Mouse (Mus musculus): ENCODE results near the gene Rubcnl. TPM values are rescaled to one million over a fixed set of nuclear protein-coding genes. Genes with fewer than 3 reads are reported as not detected.
A peak's percentile ranks its signal among the peaks of the same experiment; 100 is the strongest.

Rubcnl gene
- polyA plus RNA-seq, 1 experiment = 0.91 TPM

- peak overlapping the region; percentile 61 for H3K27ac ChIP-seq (ENCODE audit: insufficient read depth, low read depth, low read length)
- no peaks in the 10 kb centered on the region for H3K36me3 ChIP-seq (ENCODE audit: control insufficient read depth, insufficient read depth, low read length)
- H3K4me3 ChIP-seq (ENCODE audit: low read depth, low read length) = peak overlapping the region; percentile 27; the same call in 1 of the 2 replicates
- WGBS = 90% methylated on average over 7 of the region's 7 CpGs
- peaks cover 4% of the 10 kb centered on the region for H3K4me1 ChIP-seq (ENCODE audit: control insufficient read depth, insufficient read depth, insufficient read length, low read length)
- TF ChIP-seq CTCF (IDR thresholded peaks at IDR 0.05; ENCODE audit: extremely low read depth, insufficient read length, insufficient replicate concordance, low read depth, low read length) (no peak), POLR2A (IDR thresholded peaks at IDR 0.05; ENCODE audit: low read depth, low read length) (no peak)
- H3K27me3 ChIP-seq (ENCODE audit: control insufficient read depth, insufficient read depth, low read length) = no peaks in the 10 kb centered on the region
Measured at GRCm38 (mm10) chr14:75017277-75017676, 1.4 kb downstream of the Rubcnl start.

GRCm38 (mm10) chr14:75017877-75018825 is 2.3 kb downstream of the Rubcnl start:
- Histone ChIP-seq H3K27me3 (ENCODE audit: control insufficient read depth, insufficient read depth, low read length) (no peaks in the 10 kb centered on the region), H3K4me3 (ENCODE audit: low read depth, low read length) (no peak overlapping the region), H3K27ac (ENCODE audit: insufficient read depth, low read depth, low read length) (no peak overlapping the region), H3K36me3 (ENCODE audit: control insufficient read depth, insufficient read depth, low read length) (no peaks in the 10 kb centered on the region), H3K4me1 (ENCODE audit: control insufficient read depth, insufficient read depth, insufficient read length, low read length) (peaks cover 4% of the 10 kb centered on the region)
- WGBS = 72% methylated on average over 18 of the region's 18 CpGs
- no peak for TF ChIP-seq POLR2A (IDR thresholded peaks at IDR 0.05; ENCODE audit: low read depth, low read length)
- no peak for TF ChIP-seq CTCF (IDR thresholded peaks at IDR 0.05; ENCODE audit: extremely low read depth, insufficient read length, insufficient replicate concordance, low read depth, low read length)

- Histone ChIP-seq H3K36me3 (ENCODE audit: control insufficient read depth, insufficient read depth, low read length) (no peaks in the 10 kb centered on the region), H3K27me3 (ENCODE audit: control insufficient read depth, insufficient read depth, low read length) (no peaks in the 10 kb centered on the region), H3K4me3 (ENCODE audit: low read depth, low read length) (no peak overlapping the region), H3K27ac (ENCODE audit: insufficient read depth, low read depth, low read length) (no peak overlapping the region), H3K4me1 (ENCODE audit: control insufficient read depth, insufficient read depth, insufficient read length, low read length) (peaks cover 4% of the 10 kb centered on the region)
- TF ChIP-seq CTCF (IDR thresholded peaks at IDR 0.05; ENCODE audit: extremely low read depth, insufficient read length, insufficient replicate concordance, low read depth, low read length) (no peak), POLR2A (IDR thresholded peaks at IDR 0.05; ENCODE audit: low read depth, low read length) (no peak)
- 63% methylated on average over 4 of the region's 4 CpGs for WGBS
Measured at GRCm38 (mm10) chr14:75018829-75019228, 3.0 kb downstream of the Rubcnl start.

GRCm38 (mm10) chr14:75020581-75021253 is 4.9 kb downstream of the Rubcnl start:
- TF ChIP-seq CTCF (IDR thresholded peaks at IDR 0.05; ENCODE audit: extremely low read depth, insufficient read length, insufficient replicate concordance, low read depth, low read length) = no peak
- TF ChIP-seq POLR2A (IDR thresholded peaks at IDR 0.05; ENCODE audit: low read depth, low read length) = no peak
- H3K4me3 ChIP-seq (ENCODE audit: low read depth, low read length) = no peak overlapping the region
- H3K4me1 ChIP-seq (ENCODE audit: control insufficient read depth, insufficient read depth, insufficient read length, low read length) = peaks cover 4% of the 10 kb centered on the region
- no peaks in the 10 kb centered on the region for H3K27me3 ChIP-seq (ENCODE audit: control insufficient read depth, insufficient read depth, low read length)
- WGBS = 70% methylated on average over 12 of the region's 12 CpGs
- H3K36me3 ChIP-seq (ENCODE audit: control insufficient read depth, insufficient read depth, low read length) = no peaks in the 10 kb centered on the region
- no peak overlapping the region for H3K27ac ChIP-seq (ENCODE audit: insufficient read depth, low read depth, low read length)

GRCm38 (mm10) chr14:75022522-75022921 is 6.7 kb downstream of the Rubcnl start:
- TF ChIP-seq CTCF (IDR thresholded peaks at IDR 0.05; ENCODE audit: extremely low read depth, insufficient read length, insufficient replicate concordance, low read depth, low read length) = no peak
- TF ChIP-seq POLR2A (IDR thresholded peaks at IDR 0.05; ENCODE audit: low read depth, low read length) = no peak
- Histone ChIP-seq H3K4me1 (ENCODE audit: control insufficient read depth, insufficient read depth, insufficient read length, low read length) (no peaks in the 10 kb centered on the region; the same call in none of the 2 replicates), H3K27ac (ENCODE audit: insufficient read depth, low read depth, low read length) (no peak overlapping the region)

GRCm38 (mm10) chr14:75024793-75025710 is 9.2 kb downstream of the Rubcnl start:
- Histone ChIP-seq H3K36me3 (ENCODE audit: control insufficient read depth, insufficient read depth, low read length) (no peaks in the 10 kb centered on the region), H3K27me3 (ENCODE audit: control insufficient read depth, insufficient read depth, low read length) (no peaks in the 10 kb centered on the region), H3K4me3 (ENCODE audit: low read depth, low read length) (no peak overlapping the region), H3K4me1 (ENCODE audit: control insufficient read depth, insufficient read depth, insufficient read length, low read length) (no peaks in the 10 kb centered on the region; the same call in none of the 2 replicates), H3K27ac (ENCODE audit: insufficient read depth, low read depth, low read length) (0 out of 2 replicates have a peak overlapping the region, but pooled peaks have one; percentile 22)
- 63% methylated on average over 8 of the region's 8 CpGs for WGBS
- TF ChIP-seq POLR2A (IDR thresholded peaks at IDR 0.05; ENCODE audit: low read depth, low read length) (no peak), CTCF (IDR thresholded peaks at IDR 0.05; ENCODE audit: extremely low read depth, insufficient read length, insufficient replicate concordance, low read depth, low read length) (no peak)

More at GRCm38 (mm10) chr14:75022522-75022921, 6.7 kb downstream of the Rubcnl start:
- H3K4me3 ChIP-seq (ENCODE audit: low read depth, low read length) = no peak overlapping the region
- H3K36me3 ChIP-seq (ENCODE audit: control insufficient read depth, insufficient read depth, low read length) = no peaks in the 10 kb centered on the region
- 75% methylated on average over 9 of the region's 9 CpGs for WGBS
- no peaks in the 10 kb centered on the region for H3K27me3 ChIP-seq (ENCODE audit: control insufficient read depth, insufficient read depth, low read length)
